In the genomic region with DNA sequence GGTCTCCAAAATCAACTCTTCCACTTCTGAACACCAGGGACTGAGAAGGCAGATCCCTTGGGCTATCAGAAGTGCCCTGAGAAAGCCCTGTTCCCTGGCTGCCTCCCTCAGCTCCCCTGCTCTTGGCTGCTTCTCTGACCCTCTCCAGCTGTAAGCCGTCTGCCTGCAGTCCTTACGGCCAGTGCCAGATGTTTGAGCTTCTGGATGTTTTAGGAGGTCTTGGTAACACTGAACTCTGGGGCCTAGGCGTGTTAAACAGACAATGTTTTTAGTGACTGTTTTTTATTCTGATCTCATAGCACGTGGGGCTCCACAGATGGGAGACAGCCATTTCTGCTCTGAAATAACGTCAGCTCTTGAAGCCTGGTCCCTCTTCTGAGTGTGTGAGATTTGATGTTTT, we compare ENCODE assay signal across 9 mouse cellular contexts. TPM values are rescaled to one million over a fixed set of nuclear protein-coding genes. Genes with fewer than 3 reads are reported as not detected.
DNase-seq lines count a peak whose midpoint lies in the region; ATAC-seq and TF ChIP-seq lines count a peak whose summit lies in the region.
"Had no signal": no experiment of that assay in that cellular context is flagged by ENCODE, and none has a peak within 500 bp of the region (broad histone marks: within the 10 kb centered on the region; RNA-seq: fewer than 3 reads in every experiment).

No protein-coding gene starts in this region.

- intact Hi-C loops in left cerebral cortex, postnatal 25 days (cut with DNase I) = no loop called here

- H3K9me3 ChIP-seq in forebrain, postnatal 0 days (ENCODE audit: low read length) = no peaks in the 10 kb centered on the region
- H3K9me3 ChIP-seq in forebrain, embryonic 13.5 days (replicated peaks) = no peaks in the 10 kb centered on the region
- H3K9me3 ChIP-seq in embryonic facial prominence, embryonic 11.5 days (replicated peaks; ENCODE audit: control insufficient read depth, low read length) = no peaks in the 10 kb centered on the region
- no peaks in the 10 kb centered on the region for H3K9me3 ChIP-seq in lung, embryonic 16.5 days (ENCODE audit: control insufficient read depth, low read length)
- no peaks in the 10 kb centered on the region for H3K9me3 ChIP-seq in forebrain, embryonic 16.5 days (ENCODE audit: control insufficient read depth, low read length)

- 50% methylated on average over 5 of the region's 5 CpGs for WGBS in forebrain, postnatal 0 days
- WGBS in forebrain, embryonic 13.5 days = 57% methylated on average over 5 of the region's 5 CpGs
- 37% methylated on average over 5 of the region's 5 CpGs for WGBS in embryonic facial prominence, embryonic 11.5 days
- WGBS in lung, embryonic 16.5 days = 15% methylated on average over 5 of the region's 5 CpGs
- 51% methylated on average over 5 of the region's 5 CpGs for WGBS in forebrain, embryonic 16.5 days

- H3K36me3 ChIP-seq in forebrain, postnatal 0 days (ENCODE audit: insufficient read depth) = no peaks in the 10 kb centered on the region
- H3K36me3 ChIP-seq in forebrain, embryonic 13.5 days (ENCODE audit: poor library complexity, severe bottlenecking) = no peaks in the 10 kb centered on the region
- no peaks in the 10 kb centered on the region for H3K36me3 ChIP-seq in embryonic facial prominence, embryonic 11.5 days (replicated peaks; ENCODE audit: control insufficient read depth, insufficient read depth, low read depth, low read length)
- H3K36me3 ChIP-seq in lung, embryonic 16.5 days (ENCODE audit: control insufficient read depth, insufficient read depth, low read length) = no peaks in the 10 kb centered on the region
- H3K36me3 ChIP-seq in forebrain, embryonic 16.5 days (ENCODE audit: control insufficient read depth, insufficient read depth) = no peaks in the 10 kb centered on the region

- H3K4me1 ChIP-seq in forebrain, postnatal 0 days (ENCODE audit: insufficient read depth) = no peaks in the 10 kb centered on the region
- H3K4me1 ChIP-seq in forebrain, embryonic 13.5 days = peaks cover 3% of the 10 kb centered on the region; the same call in 1 of the 2 replicates
- no peaks in the 10 kb centered on the region for H3K4me1 ChIP-seq in embryonic facial prominence, embryonic 11.5 days (ENCODE audit: control insufficient read depth, insufficient read depth, low read length)
- peaks cover 13% of the 10 kb centered on the region for H3K4me1 ChIP-seq in lung, embryonic 16.5 days (replicated peaks; ENCODE audit: control insufficient read depth, insufficient read depth, low read length)
- H3K4me1 ChIP-seq in forebrain, embryonic 16.5 days (replicated peaks; ENCODE audit: control insufficient read depth, insufficient read depth, low read length) = peaks cover 3% of the 10 kb centered on the region; the same call in 1 of the 2 replicates

- H3K27ac ChIP-seq in forebrain, postnatal 0 days (ENCODE audit: low read depth, low read length) = no peak overlapping the region
- H3K27ac ChIP-seq in forebrain, embryonic 13.5 days = no peak overlapping the region
- no peak overlapping the region for H3K27ac ChIP-seq in embryonic facial prominence, embryonic 11.5 days (replicated peaks; ENCODE audit: low read depth, low read length)
- peak overlapping the region; percentile 56 for H3K27ac ChIP-seq in lung, embryonic 16.5 days (ENCODE audit: low read length)
- no peak overlapping the region for H3K27ac ChIP-seq in forebrain, embryonic 16.5 days (ENCODE audit: low read length)

- DNase-seq in forebrain, postnatal 0 days = no peak
- peak; percentile 33 for DNase-seq in embryonic facial prominence, embryonic 11.5 days (ENCODE audit: low spot score)
- peak; percentile 40 for DNase-seq in heart, postnatal 4 days
- DNase-seq in left cerebral cortex, postnatal 25 days (ENCODE audit: low spot score in 2 of 2) = no peak
- DNase-seq: layer of hippocampus, adult 9-11 months had no signal

- no peak overlapping the region for H3K4me3 ChIP-seq in forebrain, postnatal 0 days (ENCODE audit: low read depth, low read length)
- no peak overlapping the region for H3K4me3 ChIP-seq in forebrain, embryonic 13.5 days
- no peak overlapping the region for H3K4me3 ChIP-seq in embryonic facial prominence, embryonic 11.5 days (ENCODE audit: low read depth, low read length)
- H3K4me3 ChIP-seq in lung, embryonic 16.5 days (ENCODE audit: low read length) = no peak overlapping the region
- no peak overlapping the region for H3K4me3 ChIP-seq in forebrain, embryonic 16.5 days (replicated peaks; ENCODE audit: low read length)

- H3K9ac ChIP-seq in forebrain, postnatal 0 days = no peak overlapping the region
- no peak overlapping the region for H3K9ac ChIP-seq in forebrain, embryonic 13.5 days
- no peak overlapping the region for H3K9ac ChIP-seq in embryonic facial prominence, embryonic 11.5 days (replicated peaks; ENCODE audit: low read length)
- no peak overlapping the region for H3K9ac ChIP-seq in lung, embryonic 16.5 days (ENCODE audit: low read length)
- H3K9ac ChIP-seq in forebrain, embryonic 16.5 days (replicated peaks; ENCODE audit: low read depth, low read length) = no peak overlapping the region

- no peak overlapping the region for H3K4me2 ChIP-seq in forebrain, postnatal 0 days (ENCODE audit: low read depth)
- no peak overlapping the region for H3K4me2 ChIP-seq in forebrain, embryonic 13.5 days
- no peak overlapping the region for H3K4me2 ChIP-seq in embryonic facial prominence, embryonic 11.5 days (ENCODE audit: low read depth, low read length)
- H3K4me2 ChIP-seq in lung, embryonic 16.5 days (ENCODE audit: low read depth, low read length) = no peak overlapping the region
- H3K4me2 ChIP-seq in forebrain, embryonic 16.5 days (ENCODE audit: low read length) = no peak overlapping the region

- 0 out of 2 replicates have a peak, but pooled peaks have one; percentile 15 for ATAC-seq in forebrain, postnatal 0 days
- no peak for ATAC-seq in forebrain, embryonic 13.5 days
- no peak for ATAC-seq in embryonic facial prominence, embryonic 11.5 days (replicated peaks; ENCODE audit: insufficient number of reproducible peaks, low FRiP score, low TSS enrichment, low read depth)
- ATAC-seq in lung, embryonic 16.5 days (ENCODE audit: low read depth) = peak; percentile 92
- ATAC-seq in forebrain, embryonic 16.5 days = no peak
- ATAC-seq in granulocyte monocyte progenitor cell, adult 5-6 weeks (replicated peaks; ENCODE audit: poor library complexity, severe bottlenecking) = no peak

- no peaks in the 10 kb centered on the region for H3K27me3 ChIP-seq in forebrain, postnatal 0 days (ENCODE audit: insufficient read depth, low read length)
- no peaks in the 10 kb centered on the region for H3K27me3 ChIP-seq in forebrain, embryonic 13.5 days
- no peaks in the 10 kb centered on the region; the same call in 1 of the 2 replicates for H3K27me3 ChIP-seq in embryonic facial prominence, embryonic 11.5 days (ENCODE audit: control insufficient read depth, insufficient read depth, low read length)
- H3K27me3 ChIP-seq in lung, embryonic 16.5 days (ENCODE audit: control insufficient read depth, insufficient read depth, low read depth, low read length) = no peaks in the 10 kb centered on the region
- H3K27me3 ChIP-seq in forebrain, embryonic 16.5 days (replicated peaks; ENCODE audit: control insufficient read depth, insufficient read depth, low read length) = no peaks in the 10 kb centered on the region

- no peak for TF ChIP-seq CTCF in forebrain, postnatal 0 days (IDR thresholded peaks at IDR 0.05; ENCODE audit: low read depth)

RNA-seq across cellular contexts. Expression of a gene that starts 18.0 kb away (rescaled TPM):
- total RNA-seq in forebrain, postnatal 0 days (2014; rRNA removed) = 6.4 and 7.0 TPM in 2 replicates
- polyA plus RNA-seq in forebrain, postnatal 0 days (2015; fragmentation: Nextera tagmentation; extraction: Ambion mirVana) = 3.2 and 3.7 TPM in 2 replicates
- 1.3 and 1.5 TPM in 2 replicates for polyA plus RNA-seq in forebrain, embryonic 13.5 days (2015; fragmentation: Nextera tagmentation; extraction: Ambion mirVana)
- 2.7 TPM in 2 replicates for polyA plus RNA-seq in embryonic facial prominence, embryonic 11.5 days (2014; fragmentation: Nextera tagmentation; extraction: Ambion mirVana)
- total RNA-seq in heart, postnatal 4 days (2021) = 1 to 10 TPM; 2.3 to 3.2 TPM
- 1.1 and 1.3 TPM in 2 replicates for polyA plus RNA-seq in lung, embryonic 16.5 days (2015; fragmentation: Nextera tagmentation; extraction: Ambion mirVana)
- 2.4 and 2.8 TPM in 2 replicates for polyA plus RNA-seq in forebrain, embryonic 16.5 days (2015; fragmentation: Nextera tagmentation; extraction: Ambion mirVana)
- 1 to 10 TPM; 5.5 to 6.8 TPM for total RNA-seq in left cerebral cortex, postnatal 25 days (2021)
- not detected in 2 replicates for total RNA-seq in granulocyte monocyte progenitor cell, adult 5-6 weeks (2014; fragmentation: Nextera tagmentation)
- total RNA-seq in granulocyte monocyte progenitor cell, adult 5-6 weeks (2017) = not detected in 2 replicates

RNA-seq across cellular contexts. Expression of a gene that starts 31.1 kb away (rescaled TPM):
- 28.5 and 39.3 TPM in 2 replicates for total RNA-seq in forebrain, postnatal 0 days (2014; rRNA removed)
- polyA plus RNA-seq in forebrain, postnatal 0 days (2015; fragmentation: Nextera tagmentation; extraction: Ambion mirVana) = 34.9 and 39.4 TPM in 2 replicates
- 54.2 and 57.2 TPM in 2 replicates for polyA plus RNA-seq in forebrain, embryonic 13.5 days (2015; fragmentation: Nextera tagmentation; extraction: Ambion mirVana)
- 91.4 and 96.6 TPM in 2 replicates for polyA plus RNA-seq in embryonic facial prominence, embryonic 11.5 days (2014; fragmentation: Nextera tagmentation; extraction: Ambion mirVana)
- total RNA-seq in heart, postnatal 4 days (2021) = 10 to 100 TPM; 24.0 to 24.2 TPM
- polyA plus RNA-seq in lung, embryonic 16.5 days (2015; fragmentation: Nextera tagmentation; extraction: Ambion mirVana) = 70.0 and 74.9 TPM in 2 replicates
- polyA plus RNA-seq in forebrain, embryonic 16.5 days (2015; fragmentation: Nextera tagmentation; extraction: Ambion mirVana) = 38.5 and 42.3 TPM in 2 replicates
- 10 to 100 TPM; 30.6 to 32.3 TPM for total RNA-seq in left cerebral cortex, postnatal 25 days (2021)
- total RNA-seq in granulocyte monocyte progenitor cell, adult 5-6 weeks (2014; fragmentation: Nextera tagmentation) = 52.9 and 57.0 TPM in 2 replicates
- 26.9 and 39.7 TPM in 2 replicates for total RNA-seq in granulocyte monocyte progenitor cell, adult 5-6 weeks (2017)

Comparison
In these comparisons a context has a peak if more than half of its experiments do, and no peak if none do; other contexts are left out.
1. ATAC-seq: peak in forebrain, postnatal 0 days (single experiment) and lung, embryonic 16.5 days (single experiment); none in forebrain, embryonic 13.5 days (single experiment), embryonic facial prominence, embryonic 11.5 days (single experiment), forebrain, embryonic 16.5 days (single experiment) and granulocyte monocyte progenitor cell, adult 5-6 weeks (single experiment).
2. DNase-seq: peak in embryonic facial prominence, embryonic 11.5 days (single experiment) and heart, postnatal 4 days (single experiment); none in forebrain, postnatal 0 days (single experiment) and left cerebral cortex, postnatal 25 days (0 of 2).